Mouse (Mus musculus) lung, postnatal 0 days (tissue): ENCODE data around the gene Nek8. TPM values are rescaled to one million over a fixed set of nuclear protein-coding genes. Genes with fewer than 3 reads are reported as not detected.
"Not testable (repeated sequence)": the region's sequence is repeated elsewhere in the genome, so short reads cannot be mapped to it uniquely, and the experiment has no call there.

ENCODE experiments used
- ATAC-seq: fragments of 200-750 bp; cut with Nextera tagmentation; 2 replicates; pipeline ENCODE4 v1.8.0; 2017; ENCODE audit warnings: moderate library complexity
- DNase-seq: peaks from one replicate; pipeline ENCODE4 v3.0.0-alpha.2; 2016; ENCODE audit warnings: low spot score
- H3K27ac ChIP-seq: fragments of 300-500 bp; sonication (generic); 2 replicates; pipeline ENCODE4 v1.5.1; 2014; ENCODE audit warnings: antibody characterized with exemption, mild to moderate bottlenecking, low read length, mixed read lengths
- H3K27me3 ChIP-seq: fragments of 300-500 bp; sonication (generic); replicated peaks from 2 replicates; pipeline ENCODE4 v1.6.1; 2014; ENCODE audit warnings: low read length, mixed read lengths; ENCODE audit not compliant: insufficient read depth
- H3K36me3 ChIP-seq: fragments of 300-500 bp; sonication (generic); 2 replicates; pipeline ENCODE4 v1.6.1; 2014; ENCODE audit warnings: low read length, mixed read lengths; ENCODE audit not compliant: insufficient read depth
- H3K4me1 ChIP-seq: fragments of 300-500 bp; sonication (generic); 2 replicates; pipeline ENCODE4 v1.6.1; 2014; ENCODE audit warnings: antibody characterized with exemption, low read depth, low read length, mixed read lengths; ENCODE audit not compliant: insufficient read depth
- H3K4me2 ChIP-seq: fragments of 300-500 bp; sonication (generic); replicated peaks from 2 replicates; pipeline ENCODE4 v1.6.1; 2014; ENCODE audit warnings: low read depth, mild to moderate bottlenecking, low read length, moderate library complexity, mixed read lengths
- H3K4me3 ChIP-seq: fragments of 300-500 bp; sonication (generic); 2 replicates; pipeline ENCODE4 v1.5.1; 2014; ENCODE audit warnings: low read depth, low read length
- H3K9ac ChIP-seq: fragments of 300-500 bp; sonication (generic); replicated peaks from 2 replicates; pipeline ENCODE4 v1.6.1; 2014; ENCODE audit warnings: low read depth, mild to moderate bottlenecking
- H3K9me3 ChIP-seq: fragments of 300-500 bp; sonication (generic); 2 replicates; pipeline ENCODE4 v1.6.1; 2016; ENCODE audit warnings: low read length, mixed read lengths
- CTCF ChIP-seq: IDR thresholded peaks from 2 replicates; pipeline ENCODE4 v1.5.1; 2016; ENCODE audit warnings: antibody characterized with exemption, mild to moderate bottlenecking
- EP300 ChIP-seq: IDR thresholded peaks from 2 replicates; pipeline ENCODE4 v1.6.1; 2016; ENCODE audit warnings: antibody characterized with exemption, mild to moderate bottlenecking, control low read depth
- WGBS: fragments of 180-500 bp; shearing (Covaris S2); extraction: QIAGEN DNeasy Blood & Tissue Kit; methylation state at CpG from one replicate; pipeline ENCODE4 v1.1.7; 2014; 5-methylcytosine and 5-hydroxymethylcytosine counted together
- polyA plus RNA-seq: library from polyadenylated mRNA; unstranded; fragments of >200 nt; fragmentation: Nextera tagmentation; extraction: Ambion mirVana; gene quantifications from 2 replicates; pipeline ENCODE4 v1.2.1, GENCODE M21; 2015

The Nek8 gene
- polyA plus RNA-seq, 1 experiment from 2014 or later, result 11.7 TPM

- no peak overlapping the region for H3K27ac ChIP-seq
- no peak overlapping the region for H3K4me2 ChIP-seq
- H3K36me3 ChIP-seq, result no peaks in the 10 kb centered on the region
- no peaks in the 10 kb centered on the region for H3K27me3 ChIP-seq
- TF ChIP-seq EP300, result no peak
- no peak for TF ChIP-seq CTCF
- no peaks in the 10 kb centered on the region for H3K4me1 ChIP-seq
- WGBS, result 74% methylated on average over 2 of the region's 2 CpGs
- no peak overlapping the region for H3K9ac ChIP-seq
- no peak for DNase-seq
- ATAC-seq, result no peak
- H3K4me3 ChIP-seq, result no peak overlapping the region
- H3K9me3 ChIP-seq, result no peaks in the 10 kb centered on the region
These were observed 33.0 kb downstream of the Nek8 start for GRCm38 (mm10) chr11:78143520-78143919.

DNA sequence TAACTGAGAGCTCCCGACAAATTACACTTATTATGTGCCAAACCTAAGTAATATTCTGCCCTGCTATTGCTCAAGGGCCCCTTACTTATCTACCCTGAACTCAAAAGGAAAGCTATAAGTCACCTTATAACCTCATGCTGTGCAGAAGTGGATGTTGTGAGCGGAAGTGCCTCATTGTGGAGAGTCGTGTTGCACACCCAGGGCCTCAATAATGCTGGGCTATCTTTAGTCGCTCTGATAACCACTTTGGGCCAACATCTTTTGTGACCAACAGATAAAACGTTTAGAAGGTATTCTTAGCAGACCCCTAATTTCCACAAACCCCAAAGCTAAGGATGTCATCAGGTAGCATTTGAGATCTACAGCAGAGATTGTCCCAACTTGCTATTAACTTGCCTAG is 35.8 kb downstream of the Nek8 start:
- Histone ChIP-seq H3K36me3 (no peaks in the 10 kb centered on the region), H3K4me2 (no peak overlapping the region), H3K27me3 (no peaks in the 10 kb centered on the region), H3K27ac (no peak overlapping the region), H3K4me3 (no peak overlapping the region), H3K9me3 (no peaks in the 10 kb centered on the region), H3K4me1 (no peaks in the 10 kb centered on the region), H3K9ac (no peak overlapping the region)
- TF ChIP-seq CTCF (no peak), EP300 (no peak)
- no peak for ATAC-seq
- DNase-seq, result no peak
- WGBS, result 71% methylated on average over 5 of the region's 5 CpGs

DNA sequence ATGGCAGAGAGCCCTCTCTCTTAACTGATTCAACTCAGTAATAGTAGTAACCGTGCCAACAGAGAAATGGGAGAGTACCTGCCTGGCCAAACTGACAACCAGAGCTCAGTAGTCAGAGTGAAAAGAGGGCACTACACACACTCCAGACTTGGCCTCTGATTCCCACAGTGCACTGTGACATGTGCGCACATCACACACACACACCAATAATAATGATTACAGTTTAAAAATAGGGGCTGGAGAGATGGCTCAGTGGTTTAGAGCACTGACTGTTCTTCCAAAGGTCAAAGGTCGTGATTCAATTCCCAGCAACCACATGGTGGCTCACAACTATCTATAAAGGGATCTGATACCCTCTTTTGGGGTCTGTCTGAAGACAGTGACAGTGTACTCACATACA is 38.5 kb downstream of the Nek8 start:
- ATAC-seq (no peak), DNase-seq (no peak)
- Histone ChIP-seq H3K4me1 (no peaks in the 10 kb centered on the region), H3K27ac (no peak overlapping the region), H3K36me3 (no peaks in the 10 kb centered on the region), H3K27me3 (no peaks in the 10 kb centered on the region), H3K9me3 (no peaks in the 10 kb centered on the region), H3K4me3 (no peak overlapping the region), H3K9ac (no peak overlapping the region), H3K4me2 (no peak overlapping the region)
- WGBS, result 90% methylated on average over 3 of the region's 3 CpGs
- TF ChIP-seq EP300 (no peak), CTCF (no peak)

- WGBS, result 77% methylated on average over 4 of the region's 4 CpGs
- no peaks in the 10 kb centered on the region for H3K4me1 ChIP-seq
- H3K9me3 ChIP-seq, result no peaks in the 10 kb centered on the region
- no peak overlapping the region for H3K9ac ChIP-seq
- H3K4me2 ChIP-seq, result no peak overlapping the region
- no peak overlapping the region for H3K27ac ChIP-seq
- DNase-seq (no peak), ATAC-seq (no peak)
- no peaks in the 10 kb centered on the region for H3K36me3 ChIP-seq
- H3K27me3 ChIP-seq, result no peaks in the 10 kb centered on the region
- TF ChIP-seq EP300 (no peak), CTCF (no peak)
- no peak overlapping the region for H3K4me3 ChIP-seq
These were observed 38.9 kb downstream of the Nek8 start for GRCm38 (mm10) chr11:78137584-78137983.

GRCm38 (mm10) chr11:78136132-78136531 is 40.3 kb downstream of the Nek8 start:
- Histone ChIP-seq H3K9me3 (no peaks in the 10 kb centered on the region), H3K4me1 (no peaks in the 10 kb centered on the region), H3K36me3 (no peaks in the 10 kb centered on the region), H3K4me2 (no peak overlapping the region), H3K27ac (no peak overlapping the region), H3K9ac (no peak overlapping the region), H3K4me3 (no peak overlapping the region), H3K27me3 (no peaks in the 10 kb centered on the region)
- ATAC-seq (no peak), DNase-seq (no peak)
- TF ChIP-seq CTCF (no peak), EP300 (no peak)
- WGBS, result 95% methylated on average over 1 of the region's 1 CpGs

DNA sequence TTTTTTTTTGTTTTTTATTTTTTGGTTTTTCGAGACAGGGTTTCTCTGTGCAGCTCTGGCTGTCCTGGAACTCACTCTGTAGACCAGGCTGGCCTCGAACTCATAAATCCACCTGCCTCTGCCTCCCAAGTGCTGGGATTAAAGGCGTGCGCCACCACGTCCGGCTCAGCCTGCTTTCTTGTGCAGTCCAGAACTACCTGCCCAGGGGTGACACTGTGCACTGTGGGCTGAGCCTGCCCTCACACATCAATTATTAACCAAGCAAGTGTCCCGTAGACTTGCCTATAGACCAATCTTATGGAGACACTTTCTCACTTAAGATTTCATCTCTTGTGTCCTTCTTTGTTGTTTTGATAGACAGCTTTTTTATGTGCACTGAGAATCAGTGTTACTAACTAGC is 41.2 kb downstream of the Nek8 start:
- not testable (repeated sequence) for H3K4me1 ChIP-seq, H3K4me3 ChIP-seq, ATAC-seq, H3K27me3 ChIP-seq, H3K27ac ChIP-seq, DNase-seq, H3K9me3 ChIP-seq, H3K4me2 ChIP-seq, H3K36me3 ChIP-seq, H3K9ac ChIP-seq
- 72% methylated on average over 7 of the region's 7 CpGs for WGBS

DNA sequence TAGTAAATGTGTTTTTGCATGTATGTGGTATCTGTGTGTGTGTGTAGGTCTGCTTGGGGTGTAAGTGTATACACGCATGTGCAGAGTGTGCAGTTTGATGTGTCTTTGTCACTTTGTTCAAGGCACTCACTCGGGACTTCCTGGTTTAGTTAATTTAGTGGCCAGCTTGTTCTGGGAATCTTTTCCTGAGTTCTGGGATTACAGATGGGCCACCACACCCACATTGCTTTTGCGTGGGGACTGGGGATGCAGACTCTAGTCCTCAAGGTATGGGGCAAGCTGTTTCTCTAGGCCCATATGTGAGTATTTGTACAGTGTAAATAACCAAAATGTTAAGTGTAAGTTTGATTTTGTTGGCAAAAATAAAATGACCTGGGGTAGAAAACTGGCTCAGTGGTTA is 42.1 kb downstream of the Nek8 start:
- no peak for TF ChIP-seq EP300
- no peak for TF ChIP-seq CTCF
- no peaks in the 10 kb centered on the region for H3K4me1 ChIP-seq
- no peaks in the 10 kb centered on the region for H3K36me3 ChIP-seq
- no peak overlapping the region for H3K9ac ChIP-seq
- DNase-seq (no peak), ATAC-seq (no peak)
- H3K9me3 ChIP-seq, result no peaks in the 10 kb centered on the region
- H3K27me3 ChIP-seq, result no peaks in the 10 kb centered on the region
- 58% methylated on average over 3 of the region's 3 CpGs for WGBS
- no peak overlapping the region for H3K27ac ChIP-seq
- no peak overlapping the region for H3K4me3 ChIP-seq
- no peak overlapping the region for H3K4me2 ChIP-seq
